Mouse (Mus musculus) testis, adult 2 months (tissue): ENCODE results near the gene Cdc42ep5. TPM values are rescaled to one million over a fixed set of nuclear protein-coding genes. Genes with fewer than 3 reads are reported as not detected.
A peak's percentile ranks its signal among the peaks of the same experiment; 100 is the strongest.

Source experiments
- H3K27ac ChIP-seq: fragments of 200-500 bp; 2 replicates; pipeline ENCODE4 v1.5.1; 2012; ENCODE audit warnings: low read depth, low read length; ENCODE audit not compliant: control insufficient read depth, insufficient read depth
- H3K27me3 ChIP-seq: fragments of 200-500 bp; 2 replicates; pipeline ENCODE4 v1.6.1; 2012; ENCODE audit warnings: mild to moderate bottlenecking, low read length, moderate library complexity; ENCODE audit not compliant: control insufficient read depth, insufficient read depth
- H3K36me3 ChIP-seq: fragments of 200-500 bp; 2 replicates; pipeline ENCODE4 v1.6.1; 2012; ENCODE audit warnings: mild to moderate bottlenecking, low read length; ENCODE audit not compliant: control insufficient read depth, insufficient read depth
- H3K4me1 ChIP-seq: fragments of 200-500 bp; 2 replicates; pipeline ENCODE4 v1.6.1; 2012; ENCODE audit warnings: low read length; ENCODE audit not compliant: control insufficient read depth, insufficient read depth
- H3K4me3 ChIP-seq: fragments of 200-500 bp; 2 replicates; pipeline ENCODE4 v1.5.1; 2012; ENCODE audit warnings: low read depth, mild to moderate bottlenecking, low read length, moderate library complexity, mixed read lengths; ENCODE audit not compliant: control insufficient read depth
- CTCF ChIP-seq: fragments of 200-500 bp; IDR thresholded peaks from 2 replicates; pipeline ENCODE4 v1.5.1; 2012; ENCODE audit warnings: low read depth, mild to moderate bottlenecking, inconsistent platforms, low read length, moderate library complexity; ENCODE audit not compliant: control insufficient read depth, insufficient read depth, insufficient replicate concordance
- POLR2A ChIP-seq: fragments of 200-500 bp; IDR thresholded peaks from 2 replicates; pipeline ENCODE4 v1.6.1; 2012; ENCODE audit warnings: low read depth, mild to moderate bottlenecking, inconsistent platforms, low read length, moderate library complexity; ENCODE audit not compliant: control insufficient read depth
- polyA plus RNA-seq: library from polyadenylated mRNA; depleted of rRNA; stranded (reverse); fragments of >200 nt; gene quantifications from 2 replicates; pipeline ENCODE4 v1.2.3, GENCODE M21; 2012

The Cdc42ep5 gene
- polyA plus RNA-seq, 1 experiment, result 19.2 TPM

DNA sequence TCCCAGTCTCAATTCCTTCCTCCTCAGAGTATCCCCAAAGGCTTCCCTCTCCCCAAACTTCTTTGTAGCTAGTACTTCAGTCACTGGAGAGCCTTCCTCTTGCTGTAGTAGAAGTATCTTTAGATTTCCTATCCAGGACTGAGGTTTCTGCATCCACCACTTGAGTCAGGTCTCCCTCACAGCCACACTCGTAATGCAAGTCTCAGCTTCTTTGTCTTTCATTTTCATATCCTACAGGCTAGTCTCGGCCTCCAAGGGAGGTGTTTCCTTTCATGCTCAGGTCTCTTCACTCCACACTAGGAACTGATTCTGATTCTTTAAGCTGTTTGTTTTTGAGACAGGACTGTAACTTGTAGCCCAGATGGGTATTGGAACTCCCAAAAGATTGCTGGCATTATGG, 26.5 kb downstream of the Cdc42ep5 start:
- Histone ChIP-seq H3K36me3 (no peaks in the 10 kb centered on the region; the same call in 1 of the 2 replicates), H3K27me3 (no peaks in the 10 kb centered on the region), H3K4me1 (peaks cover 2% of the 10 kb centered on the region; the same call in 1 of the 2 replicates), H3K27ac (no peak overlapping the region), H3K4me3 (peak overlapping the region; percentile 94)
- TF ChIP-seq POLR2A (no peak), CTCF (no peak)

DNA sequence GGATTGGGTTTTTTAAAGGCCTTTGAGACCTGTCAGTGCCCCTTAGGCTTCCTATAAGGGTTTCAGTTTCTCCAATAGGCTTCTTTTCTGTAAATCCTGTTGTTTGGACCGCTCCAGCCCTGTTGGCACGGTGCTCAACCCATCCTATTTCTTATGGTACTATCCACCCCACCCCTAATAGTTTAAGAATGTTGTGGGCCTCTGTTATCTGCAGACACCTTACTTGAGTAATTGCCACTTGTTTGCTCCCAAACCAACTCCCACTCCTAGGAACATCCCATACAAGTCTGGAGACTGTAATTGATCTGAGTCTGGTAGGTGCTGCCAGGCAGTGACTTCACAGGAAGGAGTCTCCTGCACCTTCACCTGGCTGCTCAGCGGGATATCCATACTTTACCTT, 26.9 kb downstream of the Cdc42ep5 start:
- peaks cover 2% of the 10 kb centered on the region; the same call in 1 of the 2 replicates for H3K4me1 ChIP-seq
- TF ChIP-seq CTCF (no peak), POLR2A (no peak)
- peak overlapping the region; percentile 94 for H3K4me3 ChIP-seq
- no peaks in the 10 kb centered on the region for H3K27me3 ChIP-seq
- no peaks in the 10 kb centered on the region; the same call in 1 of the 2 replicates for H3K36me3 ChIP-seq
- H3K27ac ChIP-seq, result peak overlapping the region; percentile 99

DNA sequence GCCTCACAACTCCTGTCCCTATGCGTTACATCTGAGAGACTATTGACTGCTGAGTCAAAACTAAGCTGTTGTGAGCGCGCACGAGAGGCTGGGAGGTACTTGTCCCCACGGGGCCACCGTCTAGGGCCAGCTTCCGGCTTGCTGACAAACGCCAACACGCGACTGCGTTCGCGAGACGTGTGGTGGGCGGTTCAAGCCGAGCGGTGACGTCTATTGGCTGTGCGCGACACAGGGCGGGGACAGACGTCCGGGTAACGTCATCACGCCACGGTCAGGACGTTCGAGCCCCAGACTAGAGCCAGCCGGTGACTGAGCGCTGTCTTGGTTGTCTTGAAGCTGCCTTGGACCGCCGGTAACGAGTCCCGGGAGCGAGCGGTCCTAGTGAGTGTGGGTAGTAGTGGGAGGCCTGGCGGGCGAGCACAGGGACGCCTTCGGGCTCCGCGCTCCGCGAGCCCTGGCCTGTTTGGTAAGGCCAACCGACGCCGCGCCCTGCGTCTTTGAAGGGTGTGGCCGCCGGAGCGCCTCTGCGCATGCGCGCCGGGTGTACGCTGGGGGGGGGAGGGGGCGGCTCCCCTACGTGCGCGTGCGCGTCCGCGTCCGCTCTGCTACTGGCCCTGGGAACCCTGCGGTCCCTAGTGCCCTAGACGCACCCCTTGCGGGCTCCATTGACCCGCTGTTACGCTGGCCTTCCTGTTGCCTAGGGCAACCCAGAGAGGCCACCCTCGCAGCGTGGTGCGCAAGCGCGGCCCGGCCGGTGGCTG, 27.7 kb downstream of the Cdc42ep5 start, which contains the start of gene Leng8:
Gene Leng8 (plus strand): TSS at position 269 of the 761 bp plus-strand sequence.
- no peaks in the 10 kb centered on the region for H3K27me3 ChIP-seq
- H3K36me3 ChIP-seq, result no peaks in the 10 kb centered on the region
- H3K4me3 ChIP-seq, result peak within 1 kb of the TSS; percentile 94
- H3K4me1 ChIP-seq, result peaks cover 2% of the 10 kb centered on the region; the same call in 1 of the 2 replicates
- peak within 1 kb of the TSS; percentile 99 for H3K27ac ChIP-seq
- TF ChIP-seq POLR2A (peak; percentile 93), CTCF (no peak)

DNA sequence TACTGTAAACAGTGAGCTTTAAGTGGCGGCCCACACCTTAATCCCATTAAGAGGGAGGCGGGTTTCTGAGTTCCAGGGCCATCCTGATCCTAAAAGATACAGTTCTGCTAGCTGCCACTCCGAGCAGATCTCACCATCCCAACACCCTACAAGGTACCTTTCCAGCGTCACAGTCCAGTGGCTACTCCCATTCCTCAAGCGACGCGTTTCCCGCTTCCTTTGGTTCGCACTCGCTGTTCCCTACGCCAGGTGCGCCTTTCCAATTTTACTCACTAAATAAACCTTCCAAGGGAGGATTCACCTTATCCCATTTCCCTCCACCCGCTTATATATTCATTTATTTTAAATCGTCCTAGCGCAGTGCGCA, 28.3 kb downstream of the Cdc42ep5 start:
- no peaks in the 10 kb centered on the region for H3K27me3 ChIP-seq
- H3K4me1 ChIP-seq, result peaks cover 2% of the 10 kb centered on the region; the same call in 1 of the 2 replicates
- peak overlapping the region; percentile 99 for H3K27ac ChIP-seq
- no peaks in the 10 kb centered on the region for H3K36me3 ChIP-seq
- no peak for TF ChIP-seq POLR2A
- no peak for TF ChIP-seq CTCF
- H3K4me3 ChIP-seq, result peak overlapping the region; percentile 94

DNA sequence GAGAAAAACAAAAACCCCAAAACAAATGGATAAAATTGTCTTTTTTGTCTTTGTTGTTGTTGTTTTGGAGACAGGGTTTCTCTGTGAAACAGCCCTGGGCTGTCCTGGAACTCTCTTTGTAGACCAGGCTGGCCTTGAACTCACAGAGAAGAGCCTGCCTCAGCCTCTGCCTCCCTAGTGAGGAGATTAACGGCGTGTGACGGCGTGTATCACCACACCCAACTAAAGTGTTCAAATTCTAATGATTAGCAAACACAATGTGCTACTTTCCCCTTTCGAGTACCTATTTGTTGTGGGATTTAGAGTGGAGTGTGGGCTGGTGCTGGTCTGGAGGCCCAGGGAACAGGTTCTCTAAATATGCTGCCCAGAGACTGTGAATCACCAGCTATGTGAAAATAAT, 29.7 kb downstream of the Cdc42ep5 start:
- no peaks in the 10 kb centered on the region for H3K27me3 ChIP-seq
- no peaks in the 10 kb centered on the region for H3K36me3 ChIP-seq
- H3K4me1 ChIP-seq, result peaks cover 2% of the 10 kb centered on the region; the same call in 1 of the 2 replicates
- H3K27ac ChIP-seq, result no peak overlapping the region
- H3K4me3 ChIP-seq, result no peak overlapping the region
- TF ChIP-seq CTCF (no peak), POLR2A (no peak)

DNA sequence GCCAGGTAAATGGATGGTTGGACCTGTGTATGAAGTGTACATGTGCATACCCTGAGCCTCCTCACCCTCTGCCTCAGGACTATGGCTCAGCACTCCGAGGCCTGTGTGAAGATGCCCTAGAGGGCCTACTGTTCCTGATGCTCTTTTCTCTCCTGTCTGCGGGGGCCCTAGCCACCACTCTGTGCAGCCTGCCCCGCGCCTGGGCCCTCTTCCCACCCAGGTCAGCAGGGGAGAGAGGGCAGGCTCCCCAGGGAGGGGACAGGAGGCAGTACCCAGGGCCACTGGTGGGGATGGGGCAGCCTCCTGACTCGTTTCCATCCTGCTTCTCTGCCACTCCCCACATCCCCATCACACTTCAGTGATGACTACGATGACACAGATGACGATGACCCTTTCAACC, 31.7 kb downstream of the Cdc42ep5 start:
- Histone ChIP-seq H3K27ac (no peak overlapping the region), H3K4me3 (no peak overlapping the region), H3K36me3 (no peaks in the 10 kb centered on the region), H3K4me1 (peaks cover 9% of the 10 kb centered on the region), H3K27me3 (no peaks in the 10 kb centered on the region)
- no peak for TF ChIP-seq POLR2A

DNA sequence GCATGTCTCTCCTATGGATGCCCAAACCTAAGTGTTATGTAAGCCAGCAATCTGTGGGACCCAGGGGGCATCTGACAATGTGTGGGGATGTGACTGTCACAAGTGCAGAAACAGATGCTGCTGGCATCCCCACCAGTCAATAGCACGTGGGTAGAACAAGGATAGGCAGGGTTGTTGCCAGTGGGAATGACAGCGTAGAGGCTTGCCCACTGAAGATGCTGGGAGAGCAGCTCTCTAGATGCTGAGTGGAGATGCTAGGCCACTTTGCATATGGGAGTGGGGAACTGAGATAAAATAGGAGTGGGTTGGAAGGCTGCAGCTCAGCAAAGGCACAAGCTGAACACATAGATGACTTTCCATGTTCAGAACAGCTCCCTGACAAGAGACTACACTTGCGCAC, 32.1 kb downstream of the Cdc42ep5 start:
- H3K27ac ChIP-seq, result no peak overlapping the region
- peaks cover 9% of the 10 kb centered on the region for H3K4me1 ChIP-seq
- no peak overlapping the region for H3K4me3 ChIP-seq
- H3K36me3 ChIP-seq, result no peaks in the 10 kb centered on the region
- no peak for TF ChIP-seq POLR2A
- TF ChIP-seq CTCF, result no peak
- no peaks in the 10 kb centered on the region for H3K27me3 ChIP-seq
